Mouse (Mus musculus) liver, embryonic 14.5 days (tissue): ENCODE data around the gene Tle4. TPM values are rescaled to one million over a fixed set of nuclear protein-coding genes. Genes with fewer than 3 reads are reported as not detected.

Experiments
- ATAC-seq: fragments of 200-750 bp; cut with Nextera tagmentation; 2 replicates; pipeline ENCODE4 v1.8.0; 2017; ENCODE audit warnings: moderate number of reproducible peaks, mild to moderate bottlenecking, moderate library complexity; ENCODE audit not compliant: insufficient read depth
- DNase-seq, 3 experiments: peaks; one replicate each; pipeline ENCODE4 v3.0.0-alpha.2; 2012 to 2013; ENCODE audit warnings: low read depth in 3 of 3, low spot score in 3 of 3
- H3K27ac ChIP-seq: fragments of 300-500 bp; sonication (generic); 2 replicates; pipeline ENCODE4 v1.5.1; 2014; ENCODE audit warnings: moderate library complexity, mild to moderate bottlenecking, control low read depth, inconsistent platforms
- H3K27me3 ChIP-seq: fragments of 300-500 bp; sonication (generic); 2 replicates; pipeline ENCODE4 v1.6.1; 2014; ENCODE audit warnings: mild to moderate bottlenecking, low read length, moderate library complexity; ENCODE audit not compliant: control insufficient read depth, insufficient read depth
- H3K36me3 ChIP-seq: fragments of 300-500 bp; sonication (generic); replicated peaks from 2 replicates; pipeline ENCODE4 v1.6.1; 2014; ENCODE audit warnings: low read depth; ENCODE audit not compliant: control insufficient read depth, insufficient read depth
- H3K4me1 ChIP-seq, 2 experiments: fragments of 200-500 bp in 1 of 2; fragments of 300-500 bp in 1 of 2; sonication (generic) in 1 of 2; replicated peaks; 2 replicates each; pipeline ENCODE4 v1.6.1; 2012 to 2014; ENCODE audit warnings: antibody characterized with exemption in 1 of 2, inconsistent platforms in 1 of 2, low read length in 1 of 2; ENCODE audit not compliant: control insufficient read depth in 2 of 2, insufficient read depth in 2 of 2
- H3K4me2 ChIP-seq: fragments of 300-500 bp; sonication (generic); 2 replicates; pipeline ENCODE4 v1.6.1; 2014; ENCODE audit warnings: low read depth, mild to moderate bottlenecking, control low read depth, moderate library complexity
- H3K4me3 ChIP-seq, 2 experiments: fragments of 200-500 bp in 1 of 2; fragments of 300-500 bp in 1 of 2; sonication (generic) in 1 of 2; 2 replicates each; pipeline ENCODE4 v1.5.1; 2012 to 2014; ENCODE audit warnings: low read depth in 2 of 2, low read length in 2 of 2, mild to moderate bottlenecking in 2 of 2, control low read depth in 1 of 2, inconsistent platforms in 1 of 2, moderate library complexity in 1 of 2; ENCODE audit not compliant: insufficient read depth in 1 of 2
- H3K9ac ChIP-seq: fragments of 300-500 bp; sonication (generic); replicated peaks from 2 replicates; pipeline ENCODE4 v1.6.1; 2014; ENCODE audit warnings: mild to moderate bottlenecking, control low read depth, moderate library complexity
- H3K9me3 ChIP-seq: fragments of 300-500 bp; sonication (generic); 2 replicates; pipeline ENCODE4 v1.6.1; 2016; ENCODE audit warnings: low read length, mixed read lengths; ENCODE audit not compliant: control insufficient read depth
- CTCF ChIP-seq: IDR thresholded peaks from 2 replicates; pipeline ENCODE4 v1.5.1; 2016; ENCODE audit warnings: antibody characterized with exemption, low read depth, control low read depth
- EP300 ChIP-seq: IDR thresholded peaks from 2 replicates; pipeline ENCODE4 v1.6.1; 2016; ENCODE audit warnings: antibody characterized with exemption, low read depth
- WGBS: fragments of 180-500 bp; shearing (Covaris S2); extraction: QIAGEN DNeasy Blood & Tissue Kit; methylation state at CpG from one replicate; pipeline ENCODE4 v1.1.7; 2014; ENCODE audit not compliant: insufficient replicate concordance; 5-methylcytosine and 5-hydroxymethylcytosine counted together
- polyA plus RNA-seq, 2 experiments: library from polyadenylated mRNA; depleted of rRNA in 1 of 2; stranded (reverse) in 1 of 2; unstranded in 1 of 2; fragments of >200 nt; fragmentation: Nextera tagmentation in 1 of 2; extraction: Ambion mirVana in 1 of 2; gene quantifications; 2 replicates each; pipeline versions ENCODE4 v1.2.1 to v1.2.3; 2012 to 2014

The Tle4 gene
- polyA plus RNA-seq, 2 experiments = 3.7 to 4.3 TPM

DNA sequence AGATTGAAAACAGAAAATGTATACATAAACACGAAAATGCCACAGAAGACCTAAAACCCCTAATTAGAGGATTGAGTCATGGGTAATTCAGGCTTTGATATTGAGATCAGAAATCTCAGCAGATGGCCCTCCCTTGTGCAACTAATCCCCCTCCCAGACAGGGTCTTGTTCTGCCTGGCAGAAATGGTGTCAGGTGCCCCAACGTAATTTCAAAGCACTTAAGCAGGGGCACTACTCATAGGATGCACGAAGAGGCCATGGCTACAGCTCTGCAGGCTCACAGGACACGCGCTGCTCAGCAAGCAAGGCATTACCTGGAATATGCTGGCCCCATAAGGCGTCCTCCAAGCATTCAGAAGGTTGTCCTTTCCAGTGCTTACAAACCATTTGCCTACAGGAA, 146.5 kb downstream of the Tle4 start:
- no peaks in the 10 kb centered on the region for H3K27me3 ChIP-seq
- no peak overlapping the region for H3K4me3 ChIP-seq
- TF ChIP-seq CTCF (no peak), EP300 (no peak)
- 80% methylated on average over 6 of the region's 6 CpGs for WGBS
- H3K4me1 ChIP-seq = no peaks in the 10 kb centered on the region
- H3K9ac ChIP-seq = no peak overlapping the region
- DNase-seq (no peak), ATAC-seq (no peak)
- no peak overlapping the region for H3K27ac ChIP-seq
- peaks cover 13% of the 10 kb centered on the region for H3K36me3 ChIP-seq
- no peaks in the 10 kb centered on the region for H3K9me3 ChIP-seq
- H3K4me2 ChIP-seq = no peak overlapping the region

DNA sequence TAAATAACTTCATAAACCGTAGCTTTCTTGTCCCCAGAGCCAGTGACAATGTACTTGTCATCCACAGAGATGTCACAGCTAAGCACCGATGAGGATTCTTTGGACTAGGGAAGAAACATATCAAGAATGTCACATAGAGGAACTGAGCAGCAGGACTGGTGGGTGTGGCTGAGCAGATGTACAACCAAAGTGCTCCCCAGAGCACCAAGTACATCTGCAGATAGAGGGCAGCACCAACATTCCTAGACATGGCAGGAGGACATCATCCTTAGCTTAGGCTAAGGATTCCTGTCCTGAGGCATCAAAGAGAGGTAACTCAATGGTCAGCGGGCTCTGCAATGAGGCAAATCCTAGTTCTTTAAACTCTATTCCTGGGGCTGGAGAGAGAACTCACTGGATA, 148.1 kb downstream of the Tle4 start:
- Histone ChIP-seq H3K4me3 (no peak overlapping the region), H3K27ac (no peak overlapping the region), H3K9me3 (no peaks in the 10 kb centered on the region), H3K9ac (no peak overlapping the region), H3K4me1 (no peaks in the 10 kb centered on the region), H3K4me2 (no peak overlapping the region), H3K27me3 (no peaks in the 10 kb centered on the region), H3K36me3 (peaks cover 13% of the 10 kb centered on the region)
- ATAC-seq (no peak), DNase-seq (no peak)
- 75% methylated on average over 3 of the region's 3 CpGs for WGBS
- TF ChIP-seq CTCF = peak; percentile 62
- TF ChIP-seq EP300 = no peak

DNA sequence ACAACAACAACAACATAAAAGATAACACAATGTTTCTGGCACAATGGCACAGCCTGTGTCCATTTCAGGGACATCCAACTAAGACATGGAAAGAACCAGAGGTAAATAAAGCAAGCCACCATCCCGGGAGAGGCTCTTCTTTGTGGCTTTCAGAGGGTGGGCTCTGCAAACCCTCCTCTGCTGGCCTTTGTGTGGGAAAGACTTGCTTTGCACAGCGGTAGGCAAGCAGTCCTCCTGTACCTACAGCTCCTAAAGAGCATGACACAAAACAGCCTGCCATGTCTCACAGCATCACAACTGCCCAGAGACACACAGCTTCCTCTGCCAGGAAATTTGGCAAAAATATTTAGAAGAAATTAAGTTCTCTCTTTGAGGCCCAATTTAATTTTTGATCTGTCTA, 149.3 kb downstream of the Tle4 start:
- H3K27me3 ChIP-seq = no peaks in the 10 kb centered on the region
- no peaks in the 10 kb centered on the region for H3K4me1 ChIP-seq
- H3K4me2 ChIP-seq = no peak overlapping the region
- no peak overlapping the region for H3K27ac ChIP-seq
- no peak overlapping the region for H3K9ac ChIP-seq
- ATAC-seq (no peak), DNase-seq (no peak)
- no peak for TF ChIP-seq EP300
- no peak for TF ChIP-seq CTCF
- peaks cover 10% of the 10 kb centered on the region for H3K36me3 ChIP-seq
- 72% methylated on average over 2 of the region's 2 CpGs for WGBS
- no peak overlapping the region for H3K4me3 ChIP-seq
- no peaks in the 10 kb centered on the region for H3K9me3 ChIP-seq

DNA sequence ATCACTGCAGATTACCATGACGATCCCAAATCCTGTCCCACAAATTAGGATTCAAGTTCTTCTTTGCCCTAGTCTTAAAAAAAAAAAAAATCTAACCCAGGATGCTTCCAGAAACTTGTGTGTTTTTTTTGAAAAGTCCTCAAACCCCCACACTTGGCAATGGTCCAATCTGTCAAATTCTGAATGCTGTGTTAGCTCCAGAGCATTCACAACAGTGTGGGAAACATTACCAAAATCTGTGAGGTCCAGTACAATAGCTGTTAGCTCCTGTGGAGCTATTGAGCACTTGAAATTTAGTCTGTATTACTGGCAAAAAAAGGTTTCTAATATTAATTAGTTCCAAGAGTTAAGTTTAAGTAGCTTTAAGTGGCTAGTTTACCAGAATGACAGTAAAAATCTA, 150.4 kb downstream of the Tle4 start:
- ATAC-seq = no peak
- DNase-seq = no peak
- WGBS = 76% methylated on average over 1 of the region's 1 CpGs
- H3K27me3 ChIP-seq = no peaks in the 10 kb centered on the region
- H3K36me3 ChIP-seq = peaks cover under 1% of the 10 kb centered on the region; the same call in 1 of the 2 replicates
- no peaks in the 10 kb centered on the region for H3K9me3 ChIP-seq
- H3K4me1 ChIP-seq = no peaks in the 10 kb centered on the region
- no peak overlapping the region for H3K27ac ChIP-seq
- no peak overlapping the region for H3K4me2 ChIP-seq
- TF ChIP-seq CTCF = no peak
- no peak for TF ChIP-seq EP300
- H3K9ac ChIP-seq = no peak overlapping the region
- H3K4me3 ChIP-seq = no peak overlapping the region

DNA sequence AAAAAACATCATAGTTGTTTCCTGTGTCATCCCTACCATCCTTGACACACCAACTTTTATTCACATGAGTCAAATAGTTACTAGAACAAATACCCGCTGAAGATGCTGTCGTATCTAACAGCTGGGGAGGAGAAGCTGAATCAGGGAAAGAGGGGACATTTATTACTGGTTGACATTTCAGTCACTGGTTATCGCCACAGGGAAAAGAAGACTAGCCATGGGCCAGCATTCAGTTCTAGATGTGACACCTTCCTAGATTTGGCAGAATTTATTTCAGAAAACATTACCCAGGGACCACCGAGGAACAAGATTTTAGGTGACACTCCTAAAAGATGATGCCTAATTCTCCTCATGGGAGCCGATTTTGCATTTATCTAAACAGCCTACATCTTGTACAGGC, 156.0 kb downstream of the Tle4 start:
- H3K9ac ChIP-seq = no peak overlapping the region
- H3K27ac ChIP-seq = no peak overlapping the region
- no peaks in the 10 kb centered on the region for H3K27me3 ChIP-seq
- H3K9me3 ChIP-seq = no peaks in the 10 kb centered on the region
- H3K36me3 ChIP-seq = no peaks in the 10 kb centered on the region
- no peak overlapping the region for H3K4me2 ChIP-seq
- no peak for ATAC-seq
- TF ChIP-seq CTCF (no peak), EP300 (no peak)
- no peak overlapping the region for H3K4me3 ChIP-seq
- WGBS = 73% methylated on average over 5 of the region's 5 CpGs
- H3K4me1 ChIP-seq = no peaks in the 10 kb centered on the region
- no peak for DNase-seq
